Mouse (Mus musculus) embryonic facial prominence, embryonic 13.5 days (tissue): ENCODE measurements around the gene Gfod1. TPM values are rescaled to one million over a fixed set of nuclear protein-coding genes. Genes with fewer than 3 reads are reported as not detected.
A peak's percentile ranks its signal among the peaks of the same experiment; 100 is the strongest.

Experiments
- ATAC-seq: fragments of 200-750 bp; cut with Nextera tagmentation; 2 replicates; pipeline ENCODE4 v1.8.0; 2017; ENCODE audit warnings: low read depth; ENCODE audit not compliant: insufficient number of reproducible peaks, insufficient read depth, low FRiP score, low TSS enrichment
- H3K27ac ChIP-seq: fragments of 300-500 bp; sonication (generic); 2 replicates; pipeline ENCODE4 v1.5.1; 2015; ENCODE audit warnings: moderate library complexity, mild to moderate bottlenecking, inconsistent platforms
- H3K27me3 ChIP-seq: fragments of 300-500 bp; sonication (generic); 2 replicates; pipeline ENCODE4 v1.6.1; 2015; ENCODE audit warnings: mild to moderate bottlenecking, inconsistent platforms
- H3K36me3 ChIP-seq: fragments of 300-500 bp; sonication (generic); 2 replicates; pipeline ENCODE4 v1.6.1; 2015; ENCODE audit warnings: mild to moderate bottlenecking, inconsistent platforms
- H3K4me1 ChIP-seq: fragments of 300-500 bp; sonication (generic); 2 replicates; pipeline ENCODE4 v1.6.1; 2015; ENCODE audit warnings: inconsistent platforms
- H3K4me2 ChIP-seq: fragments of 300-500 bp; sonication (generic); 2 replicates; pipeline ENCODE4 v1.6.1; 2015; ENCODE audit warnings: moderate library complexity, mild to moderate bottlenecking, inconsistent platforms
- H3K4me3 ChIP-seq: fragments of 300-500 bp; sonication (generic); 2 replicates; pipeline ENCODE4 v1.5.1; 2015; ENCODE audit warnings: mild to moderate bottlenecking, inconsistent platforms
- H3K9ac ChIP-seq: fragments of 300-500 bp; sonication (generic); 2 replicates; pipeline ENCODE4 v1.6.1; 2015; ENCODE audit warnings: mild to moderate bottlenecking, inconsistent platforms
- H3K9me3 ChIP-seq: fragments of 300-500 bp; sonication (generic); 2 replicates; pipeline ENCODE4 v1.6.1; 2016; ENCODE audit warnings: inconsistent platforms
- WGBS: fragments of 180-500 bp; shearing (Covaris S2); methylation state at CpG from one replicate; pipeline ENCODE4 v1.1.7; 2015; ENCODE audit warnings: mixed read lengths; 5-methylcytosine and 5-hydroxymethylcytosine counted together
- polyA plus RNA-seq: library from polyadenylated mRNA; unstranded; fragments of >200 nt; fragmentation: Nextera tagmentation; extraction: Ambion mirVana; gene quantifications from 2 replicates; pipeline ENCODE4 v1.2.1, GENCODE M21; 2015

Gfod1 gene
- polyA plus RNA-seq, 1 experiment from 2014 or later = 0.74 TPM

GRCm38 (mm10) chr13:43261287-43261686 lies 42.7 kb downstream of the Gfod1 start:
- Histone ChIP-seq H3K4me1 (peaks cover 6% of the 10 kb centered on the region; the same call in 1 of the 2 replicates), H3K4me2 (no peak overlapping the region), H3K27me3 (no peaks in the 10 kb centered on the region), H3K4me3 (no peak overlapping the region), H3K27ac (no peak overlapping the region), H3K36me3 (no peaks in the 10 kb centered on the region), H3K9ac (no peak overlapping the region), H3K9me3 (no peaks in the 10 kb centered on the region)
- ATAC-seq = no peak
- 65% methylated on average over 3 of the region's 3 CpGs for WGBS

GRCm38 (mm10) chr13:43260731-43261130 lies 43.2 kb downstream of the Gfod1 start:
- no peak for ATAC-seq
- H3K36me3 ChIP-seq = no peaks in the 10 kb centered on the region
- WGBS = 80% methylated on average over 6 of the region's 6 CpGs
- no peaks in the 10 kb centered on the region for H3K27me3 ChIP-seq
- H3K9me3 ChIP-seq = no peaks in the 10 kb centered on the region
- peaks cover 6% of the 10 kb centered on the region; the same call in 1 of the 2 replicates for H3K4me1 ChIP-seq
- no peak overlapping the region for H3K9ac ChIP-seq
- H3K27ac ChIP-seq = no peak overlapping the region
- H3K4me3 ChIP-seq = no peak overlapping the region
- no peak overlapping the region for H3K4me2 ChIP-seq

- 90% methylated on average over 2 of the region's 2 CpGs for WGBS
- H3K27ac ChIP-seq = no peak overlapping the region
- no peak for ATAC-seq
- H3K9me3 ChIP-seq = no peaks in the 10 kb centered on the region
- H3K36me3 ChIP-seq = no peaks in the 10 kb centered on the region
- no peak overlapping the region for H3K4me2 ChIP-seq
- no peaks in the 10 kb centered on the region for H3K27me3 ChIP-seq
- H3K9ac ChIP-seq = no peak overlapping the region
- no peak overlapping the region for H3K4me3 ChIP-seq
- H3K4me1 ChIP-seq = peaks cover 7% of the 10 kb centered on the region; the same call in 1 of the 2 replicates
Observed at GRCm38 (mm10) chr13:43256447-43256846, 47.5 kb downstream of the Gfod1 start.

GRCm38 (mm10) chr13:43253526-43253925 lies 50.4 kb downstream of the Gfod1 start:
- Histone ChIP-seq H3K4me1 (peaks cover 14% of the 10 kb centered on the region), H3K9me3 (no peaks in the 10 kb centered on the region), H3K9ac (no peak overlapping the region), H3K4me2 (no peak overlapping the region), H3K27ac (no peak overlapping the region), H3K36me3 (no peaks in the 10 kb centered on the region), H3K4me3 (no peak overlapping the region), H3K27me3 (no peaks in the 10 kb centered on the region)
- WGBS = 49% methylated on average over 5 of the region's 5 CpGs
- ATAC-seq = no peak

- 77% methylated on average over 8 of the region's 8 CpGs for WGBS
- Histone ChIP-seq H3K9ac (no peak overlapping the region), H3K4me2 (no peak overlapping the region), H3K4me1 (peaks cover 14% of the 10 kb centered on the region), H3K36me3 (no peaks in the 10 kb centered on the region), H3K27ac (no peak overlapping the region), H3K4me3 (no peak overlapping the region), H3K9me3 (no peaks in the 10 kb centered on the region), H3K27me3 (no peaks in the 10 kb centered on the region)
- no peak for ATAC-seq
Observed at GRCm38 (mm10) chr13:43252105-43252790, 51.7 kb downstream of the Gfod1 start.

- no peak for ATAC-seq
- Histone ChIP-seq H3K27me3 (no peaks in the 10 kb centered on the region), H3K9me3 (no peaks in the 10 kb centered on the region), H3K36me3 (no peaks in the 10 kb centered on the region), H3K27ac (no peak overlapping the region), H3K4me3 (no peak overlapping the region), H3K9ac (no peak overlapping the region), H3K4me1 (peaks cover 13% of the 10 kb centered on the region), H3K4me2 (no peak overlapping the region)
- 89% methylated on average over 12 of the region's 12 CpGs for WGBS
Observed at GRCm38 (mm10) chr13:43251391-43251790, 52.6 kb downstream of the Gfod1 start.

GRCm38 (mm10) chr13:43250653-43251052 lies 53.3 kb downstream of the Gfod1 start:
- H3K4me2 ChIP-seq = no peak overlapping the region
- H3K9me3 ChIP-seq = no peaks in the 10 kb centered on the region
- no peaks in the 10 kb centered on the region for H3K27me3 ChIP-seq
- H3K4me3 ChIP-seq = no peak overlapping the region
- no peak overlapping the region for H3K27ac ChIP-seq
- H3K9ac ChIP-seq = no peak overlapping the region
- no peaks in the 10 kb centered on the region for H3K36me3 ChIP-seq
- 85% methylated on average over 6 of the region's 6 CpGs for WGBS
- H3K4me1 ChIP-seq = peaks cover 11% of the 10 kb centered on the region; the same call in 1 of the 2 replicates
- no peak for ATAC-seq

- no peak overlapping the region for H3K4me3 ChIP-seq
- H3K27me3 ChIP-seq = no peaks in the 10 kb centered on the region
- no peak overlapping the region for H3K4me2 ChIP-seq
- peaks cover 11% of the 10 kb centered on the region; the same call in 1 of the 2 replicates for H3K4me1 ChIP-seq
- no peak overlapping the region for H3K27ac ChIP-seq
- no peaks in the 10 kb centered on the region for H3K36me3 ChIP-seq
- no peak overlapping the region for H3K9ac ChIP-seq
- 83% methylated on average over 9 of the region's 9 CpGs for WGBS
- ATAC-seq = no peak
- no peaks in the 10 kb centered on the region for H3K9me3 ChIP-seq
Observed at GRCm38 (mm10) chr13:43250106-43250505, 53.9 kb downstream of the Gfod1 start.

- H3K36me3 ChIP-seq = no peaks in the 10 kb centered on the region
- H3K9me3 ChIP-seq = no peaks in the 10 kb centered on the region
- peaks cover 20% of the 10 kb centered on the region for H3K4me1 ChIP-seq
- no peak overlapping the region for H3K27ac ChIP-seq
- no peak overlapping the region for H3K9ac ChIP-seq
- H3K4me3 ChIP-seq = no peak overlapping the region
- H3K4me2 ChIP-seq = no peak overlapping the region
- WGBS = 91% methylated on average over 6 of the region's 6 CpGs
- no peaks in the 10 kb centered on the region for H3K27me3 ChIP-seq
- ATAC-seq = no peak
Observed at GRCm38 (mm10) chr13:43248381-43248780, 55.6 kb downstream of the Gfod1 start.

GRCm38 (mm10) chr13:43246876-43247275 lies 57.1 kb downstream of the Gfod1 start:
- no peak for ATAC-seq
- WGBS = 91% methylated on average over 4 of the region's 4 CpGs
- no peaks in the 10 kb centered on the region for H3K9me3 ChIP-seq
- H3K4me2 ChIP-seq = no peak overlapping the region
- no peaks in the 10 kb centered on the region for H3K36me3 ChIP-seq
- H3K27ac ChIP-seq = no peak overlapping the region
- H3K4me1 ChIP-seq = peaks cover 28% of the 10 kb centered on the region
- no peak overlapping the region for H3K4me3 ChIP-seq
- H3K27me3 ChIP-seq = no peaks in the 10 kb centered on the region
- H3K9ac ChIP-seq = no peak overlapping the region

- Histone ChIP-seq H3K9me3 (no peaks in the 10 kb centered on the region), H3K27ac (peak overlapping the region; percentile 49; the same call in 1 of the 2 replicates), H3K4me2 (no peak overlapping the region), H3K36me3 (no peaks in the 10 kb centered on the region), H3K4me1 (peaks cover 34% of the 10 kb centered on the region), H3K9ac (no peak overlapping the region), H3K27me3 (no peaks in the 10 kb centered on the region), H3K4me3 (no peak overlapping the region)
- WGBS = 16% methylated on average over 7 of the region's 7 CpGs
- no peak for ATAC-seq
Observed at GRCm38 (mm10) chr13:43243793-43244192, 60.2 kb downstream of the Gfod1 start.

- Histone ChIP-seq H3K4me3 (no peak overlapping the region), H3K9me3 (no peaks in the 10 kb centered on the region), H3K4me2 (no peak overlapping the region), H3K27ac (peak overlapping the region; percentile 49; the same call in 1 of the 2 replicates), H3K27me3 (no peaks in the 10 kb centered on the region), H3K9ac (no peak overlapping the region), H3K4me1 (peaks cover 34% of the 10 kb centered on the region), H3K36me3 (no peaks in the 10 kb centered on the region)
- no peak for ATAC-seq
- 95% methylated on average over 3 of the region's 3 CpGs for WGBS
Observed at GRCm38 (mm10) chr13:43243240-43243639, 60.7 kb downstream of the Gfod1 start.
